Mouse (Mus musculus) CH12.LX (cell line): Measurements from ENCODE around the gene Eif2d.
A peak's percentile ranks its signal among the peaks of the same experiment; 100 is the strongest.

ENCODE experiments used
- CHD2 ChIP-seq: IDR thresholded peaks from 2 replicates; pipeline ENCODE4 v1.6.1; 2011; ENCODE audit warnings: low read length, improper control_type of control experiment
- CTCF ChIP-seq, 2 experiments: IDR thresholded peaks in 1 of 2; conservative IDR thresholded peaks in 1 of 2; 2 replicates each; pipeline ENCODE4 v1.5.1; 2011 to 2012; ENCODE audit warnings: low read depth in 2 of 2, low read length in 2 of 2, improper control_type of control experiment in 1 of 2, inconsistent platforms in 1 of 2, mild to moderate bottlenecking in 1 of 2, moderate library complexity in 1 of 2
- ELF1 ChIP-seq: IDR thresholded peaks from 2 replicates; pipeline ENCODE4 v1.6.1; 2014; ENCODE audit warnings: low read depth, mild to moderate bottlenecking, inconsistent platforms, low read length, improper control_type of control experiment
- EP300 ChIP-seq: IDR thresholded peaks from 2 replicates; pipeline ENCODE4 v1.6.1; 2011; ENCODE audit warnings: low read length, improper control_type of control experiment
- MXI1 ChIP-seq: IDR thresholded peaks from 2 replicates; pipeline ENCODE4 v1.6.1; 2011; ENCODE audit warnings: mild to moderate bottlenecking, low read depth, low read length, improper control_type of control experiment
- POLR2A ChIP-seq: IDR thresholded peaks from 2 replicates; pipeline ENCODE4 v1.6.1; 2011; ENCODE audit warnings: low read depth, mild to moderate bottlenecking, improper control_type of control experiment, low read length
- SIN3A ChIP-seq: IDR thresholded peaks from 2 replicates; pipeline ENCODE4 v1.6.1; 2012; ENCODE audit warnings: low read length, improper control_type of control experiment, inconsistent platforms
- USF1 ChIP-seq: IDR thresholded peaks from 2 replicates; pipeline ENCODE4 v1.6.1; 2014; ENCODE audit warnings: low read depth, mild to moderate bottlenecking, inconsistent platforms, low read length, improper control_type of control experiment
- ZC3H11A ChIP-seq: IDR thresholded peaks from 2 replicates; pipeline ENCODE4 v1.6.1; 2012; ENCODE audit warnings: low read depth, mild to moderate bottlenecking, inconsistent platforms, low read length, improper control_type of control experiment
- ZKSCAN1 ChIP-seq: IDR thresholded peaks from 2 replicates; pipeline ENCODE4 v1.6.1; 2012; ENCODE audit warnings: low read depth, inconsistent platforms, low read length, improper control_type of control experiment, borderline replicate concordance
- ZNF384 ChIP-seq: IDR thresholded peaks from 2 replicates; pipeline ENCODE4 v1.6.1; 2012; ENCODE audit warnings: low read depth, low read length, improper control_type of control experiment, inconsistent platforms

- TF ChIP-seq SIN3A (no peak), ELF1 (no peak), CTCF (conservative IDR thresholded peaks at IDR 0.05 in 1 of 2, IDR thresholded peaks at IDR 0.05 in 1 of 2; ENCODE audit: low read depth in 2 of 2, low read length in 2 of 2) (no peak), USF1 (no peak), POLR2A (no peak), ZC3H11A (no peak), CHD2 (no peak), ZKSCAN1 (no peak), EP300 (peak; percentile 11; the same call in 1 of the 2 replicates), ZNF384 (no peak), MXI1 (no peak)
These were observed 83.1 kb downstream of the Eif2d start for GRCm38 (mm10) chr1:131236077-131236476.
